Mouse (Mus musculus): ENCODE measurements around the gene Klk1b26.

- TF ChIP-seq CTCF (IDR thresholded peaks at IDR 0.05; ENCODE audit: low read depth) (no peak), EP300 (IDR thresholded peaks at IDR 0.05; ENCODE audit: low read depth) (no peak)
Observed at GRCm38 (mm10) chr7:44015071-44015470, 3.1 kb downstream of the Klk1b26 start.
